In the genomic region with DNA sequence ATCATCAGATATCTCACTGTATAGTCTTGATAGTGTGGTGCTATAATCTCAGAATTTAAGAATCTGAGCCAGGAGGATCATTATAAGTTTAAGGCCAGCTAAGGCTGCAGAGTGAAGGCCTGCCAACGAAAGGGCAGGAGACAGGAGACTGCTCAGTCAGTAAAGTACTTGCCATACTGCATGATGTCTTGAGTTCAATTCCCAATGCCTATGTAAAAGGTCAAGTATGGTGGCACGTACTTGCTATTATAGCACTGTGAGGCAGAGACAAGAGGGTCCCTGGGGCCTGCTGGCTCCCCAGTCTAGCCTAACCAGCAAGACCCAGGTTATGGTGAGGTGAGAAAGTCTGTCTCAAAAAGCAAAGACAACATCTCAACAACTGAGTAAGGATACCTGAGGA, we compare ENCODE assay signal across 20 mouse cellular contexts. TPM values are rescaled to one million over a fixed set of nuclear protein-coding genes. Genes with fewer than 3 reads are reported as not detected.
DNase-seq lines count a peak whose midpoint lies in the region; ATAC-seq and TF ChIP-seq lines count a peak whose summit lies in the region.
"Had no signal": no experiment of that assay in that cellular context is flagged by ENCODE, and none has a peak within 500 bp of the region (broad histone marks: within the 10 kb centered on the region; RNA-seq: fewer than 3 reads in every experiment).

A gene (plus strand): TSS at position 301 of the 400 bp plus-strand sequence.

- H3K9ac ChIP-seq in hindbrain, postnatal 0 days (replicated peaks; ENCODE audit: low read length): no peak within 1 kb of the TSS
- H3K9ac ChIP-seq: forebrain, embryonic 13.5 days; forebrain, postnatal 0 days; heart, embryonic 13.5 days had no signal

- no peaks in the 10 kb centered on the region for H3K9me3 ChIP-seq in hindbrain, postnatal 0 days (ENCODE audit: low read length)
- H3K9me3 ChIP-seq: embryonic facial prominence, embryonic 10.5 days; forebrain, embryonic 13.5 days; heart, embryonic 13.5 days had no signal

- no peak for ATAC-seq in hindbrain, postnatal 0 days
- ATAC-seq: forebrain, embryonic 13.5 days; forebrain, postnatal 0 days; inflammation-experienced regulatory T-cells, adult 6 months had no signal

- no peaks in the 10 kb centered on the region for H3K36me3 ChIP-seq in testis, adult 2 months (ENCODE audit: control insufficient read depth, insufficient read depth, low read length)
- H3K36me3 ChIP-seq in hindbrain, postnatal 0 days (ENCODE audit: insufficient read depth, low read length): no peaks in the 10 kb centered on the region
- H3K36me3 ChIP-seq: embryonic facial prominence, embryonic 10.5 days; heart, embryonic 13.5 days had no signal

- 79% methylated on average over 2 of the region's 2 CpGs for WGBS in hindbrain, postnatal 0 days

- H3K4me2 ChIP-seq in hindbrain, postnatal 0 days (ENCODE audit: low read depth, low read length): no peak within 1 kb of the TSS
- H3K4me2 ChIP-seq: forebrain, embryonic 13.5 days; heart, embryonic 13.5 days had no signal

- H3K27ac ChIP-seq in layer of hippocampus, adult 2 months: peak within 1 kb of the TSS; percentile 58
- peak within 1 kb of the TSS; percentile 63 for H3K27ac ChIP-seq in testis, adult 2 months (ENCODE audit: control insufficient read depth, insufficient read depth, low read depth, low read length)
- H3K27ac ChIP-seq in hindbrain, postnatal 0 days: peak within 1 kb of the TSS; percentile 17; the same call in 1 of the 2 replicates
- H3K27ac ChIP-seq: embryonic facial prominence, embryonic 10.5 days; forebrain, embryonic 13.5 days; gastrocnemius, adult 2 months; heart, embryonic 13.5 days had no signal

- no peak for DNase-seq in layer of hippocampus, adult 2 months (ENCODE audit: low spot score in 2 of 2)
- DNase-seq in layer of hippocampus, adult 18-20 months (ENCODE audit: low spot score in 2 of 2): no peak
- DNase-seq in testis, postnatal 14 days (ENCODE audit: low spot score): no peak
- DNase-seq in hindbrain, postnatal 0 days (ENCODE audit: low spot score): no peak
- DNase-seq in frontal cortex, postnatal 25 days (ENCODE audit: low spot score in 2 of 2): no peak
- no peak for DNase-seq in kidney, postnatal 14 days
- DNase-seq: adrenal gland, adult 2 months; adrenal gland, postnatal 25 days; cerebellum, adult 18-20 months; forebrain, postnatal 0 days; gastrocnemius, adult 2 months; gastrocnemius, postnatal 25 days; heart, postnatal 4 days had no signal

- peaks cover 7% of the 10 kb centered on the region for H3K4me1 ChIP-seq in testis, adult 2 months (ENCODE audit: control insufficient read depth, insufficient read depth, low read length)
- peaks cover 5% of the 10 kb centered on the region for H3K4me1 ChIP-seq in hindbrain, postnatal 0 days (ENCODE audit: insufficient read depth, low read length)

- TF ChIP-seq CTCF in layer of hippocampus, adult 2 months (conservative IDR thresholded peaks at IDR 0.05): no peak
- TF ChIP-seq CTCF in testis, adult 2 months (IDR thresholded peaks at IDR 0.05; ENCODE audit: control insufficient read depth, insufficient read depth, insufficient replicate concordance, low read depth, low read length): no peak
- TF ChIP-seq CTCF in hindbrain, postnatal 0 days (IDR thresholded peaks at IDR 0.05; ENCODE audit: low read depth): no peak

- no peaks in the 10 kb centered on the region for H3K27me3 ChIP-seq in testis, adult 2 months (ENCODE audit: control insufficient read depth, insufficient read depth, low read length)
- no peaks in the 10 kb centered on the region for H3K27me3 ChIP-seq in hindbrain, postnatal 0 days (ENCODE audit: insufficient read depth, low read length)
- H3K27me3 ChIP-seq: forebrain, embryonic 13.5 days; heart, embryonic 13.5 days had no signal

- TF ChIP-seq POLR2A in testis, adult 2 months (IDR thresholded peaks at IDR 0.05; ENCODE audit: control insufficient read depth, low read depth, low read length): no peak

- no peak within 1 kb of the TSS for H3K4me3 ChIP-seq in layer of hippocampus, adult 2 months
- no peak within 1 kb of the TSS for H3K4me3 ChIP-seq in testis, adult 2 months (ENCODE audit: control insufficient read depth, low read depth, low read length)
- H3K4me3 ChIP-seq in hindbrain, postnatal 0 days (ENCODE audit: low read length): no peak within 1 kb of the TSS
- H3K4me3 ChIP-seq: embryonic facial prominence, embryonic 10.5 days; forebrain, embryonic 13.5 days; gastrocnemius, adult 2 months; heart, embryonic 13.5 days had no signal

RNA-seq across cellular contexts. Expression of the gene that starts here (rescaled TPM):
- total RNA-seq in layer of hippocampus, adult 2 months (2021): under 1 TPM; 0.79 to 0.86 TPM
- 1 to 10 TPM in 1 of 2 experiments, under 1 TPM in 1; 0.94 to 1.4 TPM for total RNA-seq in layer of hippocampus, adult 18-20 months (2021)
- 1.8 and 2.4 TPM in 2 replicates for polyA plus RNA-seq in testis, adult 2 months (2012; rRNA removed)
- 0.54 and 1.0 TPM in 2 replicates for total RNA-seq in hindbrain, postnatal 0 days (2014; rRNA removed)
- 1.6 TPM in 2 replicates for polyA plus RNA-seq in hindbrain, postnatal 0 days (2015; fragmentation: Nextera tagmentation; extraction: Ambion mirVana)
- total RNA-seq: granulocyte monocyte progenitor cell, adult 5-6 weeks; heart, postnatal 4 days had no signal
- polyA plus RNA-seq: adrenal gland, adult 2 months; heart, postnatal 0 days; inflammation-experienced regulatory T-cells, adult 6 months had no signal
